Mouse (Mus musculus) liver, adult 2 months (tissue): ENCODE results near the gene Lrrc3c. TPM values are rescaled to one million over a fixed set of nuclear protein-coding genes. Genes with fewer than 3 reads are reported as not detected.

Source experiments
- DNase-seq: peaks from one replicate; pipeline ENCODE4 v3.0.0-alpha.2; 2011; ENCODE audit warnings: low read depth, low spot score; ENCODE audit errors: extremely low read depth
- H3K27ac ChIP-seq: fragments of 200-500 bp; replicated peaks from 2 replicates; pipeline ENCODE4 v1.5.1; 2012; ENCODE audit warnings: low read depth, mild to moderate bottlenecking, control low read depth, inconsistent platforms, low read length; ENCODE audit not compliant: insufficient read depth
- H3K27me3 ChIP-seq: fragments of 200-500 bp; 2 replicates; pipeline ENCODE4 v1.6.1; 2012; ENCODE audit warnings: mild to moderate bottlenecking, moderate library complexity, low read length, inconsistent platforms; ENCODE audit not compliant: control insufficient read depth, insufficient read depth
- H3K36me3 ChIP-seq: fragments of 200-500 bp; 2 replicates; pipeline ENCODE4 v1.6.1; 2012; ENCODE audit warnings: low read length, inconsistent platforms; ENCODE audit not compliant: control insufficient read depth, insufficient read depth
- H3K4me1 ChIP-seq: fragments of 200-500 bp; 2 replicates; pipeline ENCODE4 v1.6.1; 2011; ENCODE audit warnings: low read length; ENCODE audit not compliant: control insufficient read depth, insufficient read depth
- H3K4me3 ChIP-seq: fragments of 200-500 bp; 2 replicates; pipeline ENCODE4 v1.5.1; 2011; ENCODE audit warnings: low read depth, mild to moderate bottlenecking, control low read depth, low read length, moderate library complexity; ENCODE audit not compliant: insufficient read depth
- H3K79me2 ChIP-seq: fragments of 200-500 bp; 2 replicates; pipeline ENCODE4 v1.6.1; 2012; ENCODE audit warnings: inconsistent platforms, mild to moderate bottlenecking, low read length, moderate library complexity; ENCODE audit not compliant: control insufficient read depth, insufficient read depth
- H3K9ac ChIP-seq: fragments of 200-500 bp; 2 replicates; pipeline ENCODE4 v1.6.1; 2012; ENCODE audit warnings: low read depth, mild to moderate bottlenecking, control low read depth, inconsistent platforms, low read length
- CTCF ChIP-seq: fragments of 200-500 bp; IDR thresholded peaks from 2 replicates; pipeline ENCODE4 v1.5.1; 2011; ENCODE audit warnings: low read depth, low read length, control low read depth
- POLR2A ChIP-seq: fragments of 200-500 bp; IDR thresholded peaks from 2 replicates; pipeline ENCODE4 v1.6.1; 2011; ENCODE audit warnings: low read length, control low read depth; ENCODE audit not compliant: insufficient read depth; ENCODE audit errors: extremely low read depth
- WGBS: fragments of 180-500 bp; shearing (Covaris S2); methylation state at CpG from one replicate; pipeline ENCODE4 v1.1.7; 2018; 5-methylcytosine and 5-hydroxymethylcytosine counted together
- polyA plus RNA-seq: library from polyadenylated mRNA; depleted of rRNA; stranded (reverse); fragments of >200 nt; gene quantifications from 2 replicates; pipeline ENCODE4 v1.2.3, GENCODE M21; 2012; rRNA removed
- total RNA-seq: library from RNA; depleted of rRNA; stranded (reverse); fragments of >200 nt; gene quantifications from 2 replicates; pipeline ENCODE4 v1.2.3, GENCODE M21; 2014; rRNA removed

Lrrc3c gene
- total and polyA plus RNA-seq, 2 experiments: not detected

DNA sequence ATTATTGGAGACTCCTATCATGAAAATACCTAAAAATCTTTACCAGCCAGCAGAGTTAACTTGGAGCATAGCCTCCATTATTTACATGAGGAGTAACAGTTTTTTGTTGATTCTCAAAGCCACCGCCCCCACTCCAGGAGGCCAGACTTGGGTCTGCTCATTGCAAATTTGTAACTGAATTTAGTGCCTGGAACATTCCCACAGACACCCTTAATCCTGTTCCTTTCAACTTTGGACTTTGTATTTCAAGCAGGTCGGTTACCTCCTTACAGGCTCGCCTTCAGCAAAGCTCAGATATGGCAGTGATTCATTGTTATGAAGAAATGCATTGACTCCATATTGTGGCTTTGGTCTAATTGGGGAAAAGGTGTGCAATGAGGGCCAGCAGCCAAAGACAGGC is 46.7 kb downstream of the Lrrc3c start:
- H3K4me1 ChIP-seq: no peaks in the 10 kb centered on the region
- H3K9ac ChIP-seq: no peak overlapping the region
- no peaks in the 10 kb centered on the region for H3K79me2 ChIP-seq
- no peak for DNase-seq
- no peaks in the 10 kb centered on the region for H3K36me3 ChIP-seq
- H3K27ac ChIP-seq: no peak overlapping the region
- WGBS: 82% methylated on average over 3 of the region's 3 CpGs
- TF ChIP-seq POLR2A: no peak
- H3K27me3 ChIP-seq: 0 out of 2 replicates have a peak, but pooled peaks cover 7% of the 10 kb centered on the region
- H3K4me3 ChIP-seq: no peak overlapping the region

DNA sequence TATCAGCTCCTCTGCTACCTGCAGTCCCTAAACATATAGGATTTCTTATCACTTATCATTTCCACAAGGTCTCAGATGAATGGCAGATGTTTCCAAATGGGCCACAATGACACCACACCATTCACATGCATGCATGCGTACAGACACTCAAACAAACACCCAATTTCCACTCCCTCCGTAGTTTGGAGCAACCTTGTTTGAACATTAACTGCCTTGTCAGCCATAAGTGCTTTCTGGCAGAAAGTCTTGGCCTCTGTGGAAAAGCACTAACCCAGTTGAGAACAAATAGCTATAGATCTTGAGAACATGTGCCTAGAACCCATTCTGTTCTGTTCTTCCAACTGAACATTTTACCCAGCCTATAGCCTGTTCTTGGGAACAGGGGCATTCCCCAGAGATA is 47.9 kb downstream of the Lrrc3c start:
- H3K36me3 ChIP-seq: no peaks in the 10 kb centered on the region
- no peaks in the 10 kb centered on the region for H3K79me2 ChIP-seq
- no peak overlapping the region for H3K27ac ChIP-seq
- H3K27me3 ChIP-seq: 0 out of 2 replicates have a peak, but pooled peaks cover 7% of the 10 kb centered on the region
- DNase-seq: no peak
- TF ChIP-seq CTCF (no peak), POLR2A (no peak)
- no peaks in the 10 kb centered on the region for H3K4me1 ChIP-seq
- H3K9ac ChIP-seq: no peak overlapping the region
- no peak overlapping the region for H3K4me3 ChIP-seq
- 47% methylated on average over 2 of the region's 2 CpGs for WGBS

DNA sequence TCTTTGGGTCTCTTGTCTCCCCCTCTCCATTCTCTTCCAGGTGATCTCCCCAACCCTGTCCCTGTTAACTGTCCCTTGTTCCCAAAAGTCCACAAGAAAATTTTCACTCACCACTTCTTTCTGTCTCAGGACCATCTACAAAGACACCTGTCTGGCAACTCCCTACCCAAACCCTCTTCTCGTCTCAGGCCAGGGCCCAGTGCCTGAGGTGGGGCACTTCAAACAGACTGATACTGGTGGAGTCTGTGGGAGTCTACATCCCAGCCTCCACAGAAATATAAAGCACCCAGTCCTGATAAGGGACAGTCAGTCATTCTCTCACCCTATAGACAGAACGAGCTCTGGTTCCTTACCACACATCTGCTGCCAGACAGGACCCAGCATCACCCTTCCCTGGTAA is 48.4 kb downstream of the Lrrc3c start, which contains the start of gene Gsdma2:
Gene Gsdma2 (plus strand): TSS at position 301 of the 400 bp plus-strand sequence.
- 0 out of 2 replicates have a peak, but pooled peaks cover 7% of the 10 kb centered on the region for H3K27me3 ChIP-seq
- H3K36me3 ChIP-seq: no peaks in the 10 kb centered on the region
- WGBS: 40% methylated on average over 2 of the region's 2 CpGs
- no peak within 1 kb of the TSS for H3K27ac ChIP-seq
- no peaks in the 10 kb centered on the region for H3K4me1 ChIP-seq
- no peaks in the 10 kb centered on the region for H3K79me2 ChIP-seq
- no peak for TF ChIP-seq CTCF
- TF ChIP-seq POLR2A: no peak
- no peak for DNase-seq
- no peak within 1 kb of the TSS for H3K4me3 ChIP-seq
- H3K9ac ChIP-seq: no peak within 1 kb of the TSS

Other genes with a start within 250 kb of the Lrrc3c start
- 0.55 and 0.87 TPM in 2 replicates for gene Ppp1r1b, start 249.9 kb upstream of the Lrrc3c start, total RNA-seq
- gene Ppp1r1b, start 249.9 kb upstream of the Lrrc3c start, polyA plus RNA-seq: 2.8 and 4.3 TPM in 2 replicates
- gene Stard3, start 239.9 kb upstream of the Lrrc3c start, total RNA-seq: 11.9 and 17.2 TPM in 2 replicates
- 30.0 and 41.1 TPM in 2 replicates for gene Stard3, start 239.9 kb upstream of the Lrrc3c start, polyA plus RNA-seq
- 3.5 TPM in 1 of 2 replicates, not detected in the other for gene Tcap, start 214.5 kb upstream of the Lrrc3c start, total RNA-seq
- gene Tcap, start 214.5 kb upstream of the Lrrc3c start, polyA plus RNA-seq: 0.10 and 0.16 TPM in 2 replicates
- gene Pnmt, start 211.8 kb upstream of the Lrrc3c start, total RNA-seq: 1.7 TPM in 1 of 2 replicates, not detected in the other
- gene Pnmt, start 211.8 kb upstream of the Lrrc3c start, polyA plus RNA-seq: not detected in 2 replicates
- gene Pgap3, start 197.8 kb upstream of the Lrrc3c start, total RNA-seq: 0.37 and 0.87 TPM in 2 replicates
- 3.7 and 5.0 TPM in 2 replicates for gene Pgap3, start 197.8 kb upstream of the Lrrc3c start, polyA plus RNA-seq
- gene Erbb2, start 185.8 kb upstream of the Lrrc3c start, total RNA-seq: 0.60 and 1.0 TPM in 2 replicates
- gene Erbb2, start 185.8 kb upstream of the Lrrc3c start, polyA plus RNA-seq: 0.56 and 0.72 TPM in 2 replicates
- gene Mien1, start 159.3 kb upstream of the Lrrc3c start, total RNA-seq: 62.8 and 64.1 TPM in 2 replicates
- gene Mien1, start 159.3 kb upstream of the Lrrc3c start, polyA plus RNA-seq: 75.0 and 101 TPM in 2 replicates
- 58.2 and 84.8 TPM in 2 replicates for gene Grb7, start 151.9 kb upstream of the Lrrc3c start, total RNA-seq
- 134 and 136 TPM in 2 replicates for gene Grb7, start 151.9 kb upstream of the Lrrc3c start, polyA plus RNA-seq
- gene Ikzf3, start 52.3 kb upstream of the Lrrc3c start, total RNA-seq: 0.37 and 0.60 TPM in 2 replicates
- 0.82 and 1.1 TPM in 2 replicates for gene Ikzf3, start 52.3 kb upstream of the Lrrc3c start, polyA plus RNA-seq
- gene Zpbp2, start 47.2 kb upstream of the Lrrc3c start, total RNA-seq: 0.28 and 0.94 TPM in 2 replicates
- gene Zpbp2, start 47.2 kb upstream of the Lrrc3c start, polyA plus RNA-seq: 0.09 TPM in 1 of 2 replicates, not detected in the other
- gene Ormdl3, start 10.9 kb upstream of the Lrrc3c start, total RNA-seq: 48.3 and 62.0 TPM in 2 replicates
- 119 and 166 TPM in 2 replicates for gene Ormdl3, start 10.9 kb upstream of the Lrrc3c start, polyA plus RNA-seq
- gene Gm12355, start 27.4 kb downstream of the Lrrc3c start, total RNA-seq: not detected in 2 replicates
- gene Gm12355, start 27.4 kb downstream of the Lrrc3c start, polyA plus RNA-seq: not detected in 2 replicates
- gene Gsdma3, start 28.1 kb downstream of the Lrrc3c start, total RNA-seq: not detected in 2 replicates
- not detected in 2 replicates for gene Gsdma3, start 28.1 kb downstream of the Lrrc3c start, polyA plus RNA-seq
- gene Gsdma2, start 48.5 kb downstream of the Lrrc3c start, total RNA-seq: not detected in 2 replicates
- not detected in 2 replicates for gene Gsdma2, start 48.5 kb downstream of the Lrrc3c start, polyA plus RNA-seq
- not detected in 2 replicates for gene Gsdma, start 66.1 kb downstream of the Lrrc3c start, total RNA-seq
- not detected in 2 replicates for gene Gsdma, start 66.1 kb downstream of the Lrrc3c start, polyA plus RNA-seq
- gene Psmd3, start 84.3 kb downstream of the Lrrc3c start, total RNA-seq: 54.6 and 69.7 TPM in 2 replicates
- gene Psmd3, start 84.3 kb downstream of the Lrrc3c start, polyA plus RNA-seq: 158 TPM in 2 replicates
- not detected in 2 replicates for gene Csf3, start 103.0 kb downstream of the Lrrc3c start, total RNA-seq
- gene Csf3, start 103.0 kb downstream of the Lrrc3c start, polyA plus RNA-seq: 0.07 TPM in 1 of 2 replicates, not detected in the other
- gene Med24, start 131.1 kb downstream of the Lrrc3c start, total RNA-seq: 3.9 and 6.2 TPM in 2 replicates
- 16.2 and 23.2 TPM in 2 replicates for gene Med24, start 131.1 kb downstream of the Lrrc3c start, polyA plus RNA-seq
- gene Thra, start 142.3 kb downstream of the Lrrc3c start, total RNA-seq: 5.5 and 8.9 TPM in 2 replicates
- gene Thra, start 142.3 kb downstream of the Lrrc3c start, polyA plus RNA-seq: 13.6 and 14.9 TPM in 2 replicates
- 19.0 and 45.4 TPM in 2 replicates for gene Nr1d1, start 177.0 kb downstream of the Lrrc3c start, total RNA-seq
- 75.4 and 106 TPM in 2 replicates for gene Nr1d1, start 177.0 kb downstream of the Lrrc3c start, polyA plus RNA-seq
- 15.5 and 17.7 TPM in 2 replicates for gene Msl1, start 197.2 kb downstream of the Lrrc3c start, total RNA-seq
- 17.0 and 17.2 TPM in 2 replicates for gene Msl1, start 197.2 kb downstream of the Lrrc3c start, polyA plus RNA-seq
- 3.6 and 6.6 TPM in 2 replicates for gene Casc3, start 206.6 kb downstream of the Lrrc3c start, total RNA-seq
- 11.2 and 12.5 TPM in 2 replicates for gene Casc3, start 206.6 kb downstream of the Lrrc3c start, polyA plus RNA-seq
- 0.13 and 0.18 TPM in 2 replicates for gene Rapgefl1, start 238.5 kb downstream of the Lrrc3c start, total RNA-seq
- 1.4 and 1.9 TPM in 2 replicates for gene Rapgefl1, start 238.5 kb downstream of the Lrrc3c start, polyA plus RNA-seq